ENCODE assay signal across 8 mouse cellular contexts in genomic region chrX:109014166-109014565, GRCm38 (mm10). TPM values are rescaled to one million over a fixed set of nuclear protein-coding genes. Genes with fewer than 3 reads are reported as not detected.
A peak's percentile ranks its signal among the peaks of the same experiment; 100 is the strongest.
DNase-seq lines count a peak whose midpoint lies in the region; ATAC-seq and TF ChIP-seq lines count a peak whose summit lies in the region.

No protein-coding gene starts in this region.

- no peak for TF ChIP-seq CTCF in liver, adult 2 months (IDR thresholded peaks at IDR 0.05; ENCODE audit: low read depth, low read length)
- TF ChIP-seq CTCF in cortical plate, adult 2 months (IDR thresholded peaks at IDR 0.05; ENCODE audit: extremely low read depth, insufficient read depth, low read length), result no peak

- peak overlapping the region; percentile 54; the same call in 1 of the 2 replicates for H3K4me3 ChIP-seq in liver, adult 2 months (ENCODE audit: insufficient read depth, low read depth, low read length)
- H3K4me3 ChIP-seq in cortical plate, adult 2 months (ENCODE audit: insufficient read depth, low read length), result peak overlapping the region; percentile 60; the same call in 1 of the 2 replicates
- peak overlapping the region; percentile 53 for H3K4me3 ChIP-seq in limb, embryonic 10.5 days
- peak overlapping the region; percentile 47 for H3K4me3 ChIP-seq in neural tube, embryonic 15.5 days (replicated peaks)

- H3K9ac ChIP-seq in liver, adult 2 months (ENCODE audit: low read depth, low read length), result no peak overlapping the region
- H3K9ac ChIP-seq in neural tube, embryonic 15.5 days (replicated peaks), result no peak overlapping the region

- WGBS in liver, adult 2 months, result 15% methylated on average over 4 of the region's 4 CpGs
- 31% methylated on average over 4 of the region's 4 CpGs for WGBS in limb, embryonic 10.5 days
- WGBS in neural tube, embryonic 15.5 days, result 38% methylated on average over 4 of the region's 4 CpGs

- H3K4me1 ChIP-seq in liver, adult 2 months (ENCODE audit: control insufficient read depth, insufficient read depth, low read length), result no peaks in the 10 kb centered on the region
- H3K4me1 ChIP-seq in cortical plate, adult 2 months (ENCODE audit: control insufficient read depth, insufficient read depth, low read length), result no peaks in the 10 kb centered on the region
- no peaks in the 10 kb centered on the region for H3K4me1 ChIP-seq in limb, embryonic 10.5 days
- H3K4me1 ChIP-seq in neural tube, embryonic 15.5 days, result no peaks in the 10 kb centered on the region

- H3K79me2 ChIP-seq in liver, adult 2 months (ENCODE audit: control insufficient read depth, insufficient read depth, low read length), result no peaks in the 10 kb centered on the region

- no peak for ATAC-seq in neural tube, embryonic 15.5 days (ENCODE audit: low FRiP score)
- no peak for ATAC-seq in granulocyte monocyte progenitor cell, adult 5-6 weeks (replicated peaks; ENCODE audit: poor library complexity, severe bottlenecking)

- H3K9me3 ChIP-seq in limb, embryonic 10.5 days (replicated peaks), result no peaks in the 10 kb centered on the region
- H3K9me3 ChIP-seq in neural tube, embryonic 15.5 days (replicated peaks), result no peaks in the 10 kb centered on the region

- no peaks in the 10 kb centered on the region for H3K36me3 ChIP-seq in liver, adult 2 months (ENCODE audit: control insufficient read depth, insufficient read depth, low read length)
- H3K36me3 ChIP-seq in limb, embryonic 10.5 days, result no peaks in the 10 kb centered on the region
- H3K36me3 ChIP-seq in neural tube, embryonic 15.5 days, result no peaks in the 10 kb centered on the region

- H3K27me3 ChIP-seq in liver, adult 2 months (ENCODE audit: control insufficient read depth, insufficient read depth, low read length), result no peaks in the 10 kb centered on the region
- no peaks in the 10 kb centered on the region for H3K27me3 ChIP-seq in limb, embryonic 10.5 days (ENCODE audit: low read depth, poor library complexity, severe bottlenecking)
- no peaks in the 10 kb centered on the region for H3K27me3 ChIP-seq in neural tube, embryonic 15.5 days (replicated peaks)

- no peak for TF ChIP-seq POLR2A in liver, adult 2 months (IDR thresholded peaks at IDR 0.05; ENCODE audit: extremely low read depth, insufficient read depth, low read length)
- no peak for TF ChIP-seq POLR2A in cortical plate, adult 2 months (IDR thresholded peaks at IDR 0.05; ENCODE audit: extremely low read depth, insufficient read depth, low read length)

- no peak overlapping the region for H3K27ac ChIP-seq in liver, adult 2 months (replicated peaks; ENCODE audit: insufficient read depth, low read depth, low read length)
- H3K27ac ChIP-seq in cortical plate, adult 2 months (ENCODE audit: insufficient read depth, low read length), result no peak overlapping the region
- no peak overlapping the region for H3K27ac ChIP-seq in limb, embryonic 10.5 days
- H3K27ac ChIP-seq in neural tube, embryonic 15.5 days (replicated peaks), result no peak overlapping the region

- DNase-seq in liver, adult 2 months (ENCODE audit: extremely low read depth, low read depth, low spot score), result no peak
- DNase-seq in liver, result no peak
- DNase-seq in limb, embryonic 10.5 days (ENCODE audit: low spot score), result no peak
- DNase-seq in Muller cell, postnatal 12 days (ENCODE audit: inconsistent ontology term), result no peak
- DNase-seq in ovary, postnatal 36 days (ENCODE audit: low spot score), result no peak

- H3K4me2 ChIP-seq in neural tube, embryonic 15.5 days, result peak overlapping the region; percentile 58

RNA-seq across cellular contexts. Expression of gene Hmgn5, which starts 1.0 kb away (rescaled TPM):
- total RNA-seq in liver, adult 2 months (2014; rRNA removed), result 3.6 and 4.5 TPM in 2 replicates
- polyA plus RNA-seq in liver, adult 2 months (2012; rRNA removed), result 0.64 and 0.85 TPM in 2 replicates
- 5.3 and 7.6 TPM in 2 replicates for polyA plus RNA-seq in cortical plate, adult 2 months (2012; rRNA removed)
- polyA plus RNA-seq in limb, embryonic 10.5 days (2016; fragmentation: Nextera tagmentation; extraction: Ambion mirVana), result 16.8 and 19.7 TPM in 2 replicates
- polyA plus RNA-seq in neural tube, embryonic 15.5 days (2015; fragmentation: Nextera tagmentation; extraction: Ambion mirVana), result 8.3 and 14.4 TPM in 2 replicates
- total RNA-seq in granulocyte monocyte progenitor cell, adult 5-6 weeks (2014; fragmentation: Nextera tagmentation), result 71.6 and 105 TPM in 2 replicates
- total RNA-seq in granulocyte monocyte progenitor cell, adult 5-6 weeks (2017), result 54.6 and 68.7 TPM in 2 replicates
